Mouse (Mus musculus) megakaryocyte progenitor cell, adult 5-6 weeks (primary cell): ENCODE measurements around the gene Bex2. TPM values are rescaled to one million over a fixed set of nuclear protein-coding genes. Genes with fewer than 3 reads are reported as not detected.
A peak's percentile ranks its signal among the peaks of the same experiment; 100 is the strongest.

ENCODE experiments used
- ATAC-seq: replicated peaks from 2 replicates; pipeline ENCODE4 v1.8.0; 2016; ENCODE audit warnings: mild to moderate bottlenecking, moderate TSS enrichment, inconsistent platforms; ENCODE audit not compliant: poor library complexity
- total RNA-seq, 2 experiments: library from RNA; stranded (forward) in 1 of 2; stranded (reverse) in 1 of 2; fragments of 157-497, 149-512 nt in 1 of 2; fragments of 200-1000 nt in 1 of 2; gene quantifications; 2 replicates each; pipeline versions ENCODE4 v1.2.3 to v1.2.4; 2015 to 2017

The Bex2 gene
- total RNA-seq (2015) (not detected in 2 replicates), total RNA-seq (2017) (0.37 and 0.62 TPM in 2 replicates)

GRCm38 (mm10) chrX:136068020-136068419 is at the start of gene Bex2:
TSS of gene Bex2 (minus strand) at chrX:136068236.
- ATAC-seq: peak; percentile 98

- no peak for ATAC-seq
Observed at GRCm38 (mm10) chrX:136115419-136115961, 47.5 kb upstream of the Bex2 start.

DNA sequence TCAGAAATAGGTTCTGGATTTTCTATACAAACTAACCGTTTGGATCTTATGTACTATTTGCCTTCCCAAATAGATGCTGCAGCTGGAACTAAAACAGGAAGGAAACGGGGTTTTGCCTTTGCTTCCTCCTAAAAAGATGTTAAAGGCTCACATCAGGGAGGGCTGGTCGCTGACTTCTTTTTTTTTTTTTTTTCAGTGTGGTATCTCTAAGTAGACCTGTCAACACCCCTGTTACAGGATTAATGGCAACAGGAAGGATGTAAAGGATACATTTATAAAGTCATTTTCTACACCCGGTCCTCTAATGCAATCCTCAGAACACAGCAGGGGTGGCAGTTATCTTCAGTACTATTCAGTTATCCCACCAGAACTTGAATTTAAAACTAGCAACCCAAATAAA is 47.0 kb upstream of the Bex2 start:
- peak; percentile 44 for ATAC-seq

GRCm38 (mm10) chrX:136107942-136108341 is 39.9 kb upstream of the Bex2 start:
- peak; percentile 75; the same call in 1 of the 2 replicates for ATAC-seq

GRCm38 (mm10) chrX:136104724-136105088 is 36.7 kb upstream of the Bex2 start:
- no peak for ATAC-seq

DNA sequence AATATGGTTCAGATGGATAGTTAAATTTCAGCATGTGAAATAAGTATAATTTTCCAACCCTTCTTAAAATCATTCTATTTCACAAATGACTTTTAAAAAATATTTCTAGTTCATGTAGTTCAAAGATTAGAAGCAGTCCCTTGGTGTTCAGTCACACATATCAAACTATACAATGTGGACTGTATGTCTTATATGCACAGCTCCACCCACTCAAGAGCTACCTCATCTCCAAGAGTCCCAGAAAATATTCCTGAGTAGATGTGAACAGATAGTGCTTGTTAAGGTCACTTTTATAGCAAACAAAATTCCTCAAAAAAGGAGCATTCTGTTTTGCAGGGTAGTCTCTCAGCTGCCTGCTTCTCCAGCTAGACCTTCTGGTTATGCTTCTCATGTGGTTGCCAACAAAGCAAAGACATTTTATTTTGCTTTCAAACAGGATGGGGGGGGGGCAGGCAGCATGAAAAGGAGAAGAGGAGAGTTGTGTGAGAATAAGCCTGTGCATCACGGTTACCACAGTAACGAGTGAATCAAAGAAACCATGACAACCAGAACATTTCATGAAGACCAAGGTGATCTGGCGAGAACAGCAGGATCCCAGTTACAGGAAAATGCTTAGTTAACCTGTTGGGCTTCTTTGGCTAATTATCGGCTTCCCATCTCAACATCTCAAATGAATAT is 36.1 kb upstream of the Bex2 start:
- no peak for ATAC-seq

DNA sequence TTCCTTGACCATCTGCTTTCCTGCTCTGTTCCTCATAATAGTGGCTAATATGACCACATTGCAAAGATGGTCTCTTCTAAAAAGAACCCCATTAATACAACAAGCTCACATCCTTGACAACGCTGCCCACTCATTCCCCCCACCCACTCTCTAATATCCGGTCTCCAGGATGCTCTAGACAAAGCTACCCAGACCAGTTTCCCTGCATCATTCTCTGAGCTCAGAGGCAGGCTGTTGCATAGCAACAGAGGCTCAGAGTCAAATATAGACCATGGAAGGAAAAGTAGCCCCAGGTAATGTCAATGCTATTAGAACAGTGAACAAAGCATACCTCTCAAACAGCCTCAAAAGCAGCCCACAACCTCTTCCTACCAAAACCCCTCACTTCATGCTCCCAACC is 26.4 kb upstream of the Bex2 start:
- ATAC-seq: no peak

DNA sequence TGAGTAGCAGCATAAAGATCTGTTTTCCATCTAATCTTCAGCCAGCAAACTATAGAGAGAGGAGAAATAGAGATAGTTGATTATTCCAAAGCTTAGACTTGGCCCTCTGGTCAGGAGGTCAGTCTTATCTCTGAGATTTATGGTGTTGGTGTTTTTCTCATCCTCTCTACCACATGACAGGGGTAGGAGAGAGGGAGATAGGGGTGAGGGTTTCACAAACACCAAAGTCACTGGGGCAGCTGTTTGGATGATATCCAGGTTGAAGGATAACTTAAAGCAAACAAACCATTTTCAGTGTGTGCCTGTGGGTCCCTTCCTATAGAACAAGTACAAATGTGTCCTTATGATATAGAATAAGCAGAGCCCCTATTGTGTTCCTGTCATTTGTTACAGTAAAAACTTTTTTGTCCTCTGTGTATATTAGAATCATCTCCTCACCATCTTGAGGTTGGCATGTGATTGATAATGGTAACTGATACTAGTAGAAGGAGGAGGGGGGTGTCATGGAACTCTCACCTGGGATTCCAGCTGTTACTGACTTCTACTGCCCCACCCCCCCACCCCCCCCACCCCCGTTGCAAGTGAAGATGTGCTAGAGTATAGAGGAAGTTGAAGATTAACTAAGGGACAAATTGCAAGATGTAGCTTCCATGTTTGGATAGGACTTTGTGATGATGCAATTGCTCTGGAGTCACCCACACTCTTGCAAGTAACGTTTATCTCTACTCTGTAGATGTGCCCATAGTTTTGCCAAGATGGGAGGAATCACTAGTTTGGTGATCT is 24.7 kb upstream of the Bex2 start:
- ATAC-seq: no peak

DNA sequence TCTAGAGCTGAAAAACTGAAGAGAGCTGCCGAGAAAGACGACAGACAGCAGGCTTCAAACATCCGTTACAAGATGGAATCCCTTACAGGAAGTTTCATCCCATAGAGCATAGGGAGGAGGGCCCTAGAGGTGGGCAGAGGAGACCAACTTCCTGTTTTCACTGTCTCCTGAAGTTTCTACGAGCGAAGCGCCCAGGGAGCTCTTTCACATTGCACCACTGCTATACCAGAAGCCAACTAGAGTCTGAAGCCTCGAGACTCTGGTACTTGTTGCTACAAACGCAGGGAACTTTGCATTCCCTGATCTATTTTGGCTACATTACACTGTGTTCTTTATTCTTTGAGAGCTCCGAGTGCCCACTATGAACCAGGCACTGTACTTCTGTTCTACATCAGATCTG is 17.1 kb upstream of the Bex2 start, which contains the start of gene Nxf3:
Gene Nxf3, minus strand, starts transcription at position 101 of the 400 bp plus-strand sequence.
- no peak for ATAC-seq

DNA sequence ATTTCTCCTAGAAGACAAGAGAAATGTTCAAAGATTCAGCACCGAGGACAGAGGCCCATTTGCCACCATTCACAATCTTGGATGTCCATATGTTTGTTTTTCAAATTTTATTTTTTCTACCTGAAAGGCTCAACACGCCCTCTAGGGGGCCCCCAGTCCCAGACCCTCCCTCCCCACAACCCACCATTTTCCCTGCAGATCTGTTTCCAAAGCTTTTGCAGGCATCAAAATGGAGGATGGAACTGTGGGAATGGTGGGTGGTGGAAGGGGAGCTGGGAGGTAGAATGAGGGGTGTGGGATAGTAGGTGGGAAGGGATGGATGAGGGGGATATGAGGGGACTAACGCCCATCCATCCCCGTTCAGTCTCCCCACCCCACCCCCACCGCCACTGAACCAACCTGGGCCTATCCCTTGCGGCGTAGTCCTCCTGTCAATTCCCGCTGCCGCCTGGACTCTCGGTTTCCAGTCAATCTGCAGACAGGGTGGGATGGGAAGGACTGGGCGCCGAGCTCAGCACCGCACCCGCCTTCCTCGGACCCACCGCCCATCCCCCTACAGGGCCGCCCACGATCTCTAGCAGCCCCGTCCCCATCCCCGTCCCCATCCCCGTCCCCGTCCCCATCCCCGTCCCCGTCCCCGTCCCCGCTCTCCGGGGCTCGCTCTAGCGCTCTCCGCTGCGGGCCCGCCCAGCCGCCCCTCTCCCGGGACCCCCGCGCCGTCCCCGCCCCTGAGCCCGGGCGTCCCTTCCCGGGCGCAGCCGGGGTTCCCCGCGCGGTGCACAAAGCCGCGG is 640 bp downstream of the Bex2 start:
- peak; percentile 36; the same call in 1 of the 2 replicates for ATAC-seq

DNA sequence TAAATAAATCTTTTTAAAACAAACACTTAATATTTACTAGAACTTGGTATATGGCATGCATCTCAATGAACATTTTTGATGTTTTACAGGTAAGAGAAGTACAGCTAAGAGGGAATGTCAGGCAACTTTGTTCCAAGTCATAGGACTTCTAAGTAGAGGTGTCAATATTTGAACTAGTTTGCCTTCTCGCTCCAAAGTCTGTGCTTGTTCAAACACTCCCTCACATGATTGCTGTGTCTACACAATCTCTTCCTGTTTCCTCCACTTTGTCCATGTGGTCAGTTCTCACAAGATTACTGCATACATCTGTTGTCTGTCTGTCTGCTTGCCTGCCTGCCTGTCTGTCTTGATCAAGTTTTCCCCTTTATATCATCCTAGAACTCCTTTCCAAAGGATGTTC is 7.3 kb downstream of the Bex2 start:
- ATAC-seq: no peak

GRCm38 (mm10) chrX:136051219-136051618 is 16.8 kb downstream of the Bex2 start:
- no peak for ATAC-seq

- ATAC-seq: peak; percentile 65
Observed at GRCm38 (mm10) chrX:136047528-136047927, 20.5 kb downstream of the Bex2 start.

GRCm38 (mm10) chrX:136043726-136044125 is 24.3 kb downstream of the Bex2 start:
- no peak for ATAC-seq

DNA sequence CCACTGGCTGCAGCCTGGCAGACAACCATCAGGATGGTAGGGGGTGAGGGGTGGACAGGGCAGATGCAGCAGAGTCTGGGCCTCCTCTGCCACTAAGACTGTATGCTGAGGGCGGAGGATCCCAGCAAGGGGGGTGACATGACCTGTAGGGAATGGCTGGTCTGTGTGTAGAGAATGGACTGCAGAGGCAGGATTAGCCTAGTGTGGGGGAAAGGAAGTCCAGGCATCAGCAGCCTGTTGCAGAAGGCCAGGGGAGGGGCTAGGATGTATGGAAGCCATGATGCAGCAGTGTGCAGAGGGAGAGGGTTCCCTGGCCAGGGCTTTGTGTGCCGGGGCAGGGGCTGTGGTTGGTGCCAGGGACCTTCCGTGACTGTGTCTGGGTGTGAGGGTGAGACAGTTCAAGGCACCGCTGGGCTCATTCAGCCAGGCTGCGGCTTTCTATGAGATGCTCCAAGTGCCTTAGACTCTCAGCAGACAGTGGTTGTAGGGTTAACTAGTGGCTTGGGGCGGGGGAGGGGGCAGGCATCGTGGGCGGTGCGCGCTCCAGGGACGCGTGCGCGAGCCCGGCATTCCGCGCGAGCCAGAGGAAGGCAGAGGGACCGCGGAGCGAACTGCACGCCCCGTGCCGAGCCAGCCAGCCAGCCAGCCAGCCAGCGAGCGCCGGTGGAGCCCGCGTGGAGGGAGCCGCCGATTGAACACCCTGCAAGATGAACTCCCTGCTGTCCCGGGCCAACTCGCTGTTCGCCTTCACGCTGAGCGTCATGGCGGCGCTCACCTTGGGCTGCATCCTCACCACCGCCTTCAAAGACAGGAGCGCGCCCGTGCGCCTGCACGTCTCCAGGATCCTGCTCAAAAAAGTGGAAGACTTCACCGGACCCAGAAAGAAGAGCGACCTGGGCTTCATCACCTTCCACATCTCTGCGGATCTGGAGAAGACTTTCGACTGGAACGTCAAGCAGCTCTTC is 35.0 kb downstream of the Bex2 start, which contains the start of gene Arxes1:
Gene Arxes1, plus strand, starts transcription at position 569 of the 965 bp plus-strand sequence.
- ATAC-seq: peak; percentile 72

- ATAC-seq: no peak
Observed at GRCm38 (mm10) chrX:136030331-136030730, 37.7 kb downstream of the Bex2 start.
